Mouse (Mus musculus) brain, adult 2 months (tissue): ENCODE data around the gene Tmco1.

Experiments
- DNase-seq: peaks from one replicate; pipeline ENCODE4 v3.0.0; 2011; ENCODE audit warnings: low read depth, low spot score

The Tmco1 gene

DNA sequence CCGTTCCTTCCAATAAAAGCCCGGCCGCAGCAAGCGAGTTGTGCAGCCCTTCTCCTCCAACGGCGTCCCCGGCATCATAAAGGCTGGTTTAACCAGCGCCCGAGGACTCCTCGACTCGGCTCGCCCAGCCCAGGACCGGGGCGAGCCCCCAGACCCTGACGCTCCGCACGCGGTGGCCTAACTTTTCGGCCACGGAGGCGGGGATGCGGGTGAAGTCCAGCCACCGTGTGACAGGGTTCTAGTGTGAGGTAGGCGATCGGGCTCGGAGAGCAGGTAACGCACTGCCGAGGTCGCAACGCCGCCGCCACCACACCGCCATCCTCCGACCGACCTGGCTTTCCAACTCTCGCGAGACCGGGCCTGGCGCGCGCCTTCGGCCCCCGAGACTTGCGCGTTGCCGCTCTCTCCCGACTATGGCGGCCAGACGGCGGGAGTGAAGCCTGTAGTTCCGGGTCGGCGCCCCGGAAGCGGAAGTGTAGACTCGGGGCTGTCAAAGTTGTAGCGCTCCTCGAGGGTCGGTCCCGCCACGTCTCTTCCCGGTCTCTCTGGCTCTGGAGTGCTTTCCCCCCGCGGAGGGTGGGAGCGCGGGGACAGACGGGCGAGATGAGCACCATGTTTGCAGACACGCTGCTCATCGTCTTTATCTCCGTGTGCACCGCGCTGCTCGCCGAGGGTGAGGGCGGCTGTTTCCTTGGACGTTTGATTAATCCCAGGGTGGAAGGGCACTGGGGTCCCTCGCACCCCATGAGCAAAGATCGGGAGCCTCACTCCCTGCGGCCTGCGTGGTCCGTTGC lies at the start of gene Tmco1:
Tmco1 (plus strand) TSS at position 118 of the 794 bp plus-strand sequence.
- peak; percentile 97 for DNase-seq

DNA sequence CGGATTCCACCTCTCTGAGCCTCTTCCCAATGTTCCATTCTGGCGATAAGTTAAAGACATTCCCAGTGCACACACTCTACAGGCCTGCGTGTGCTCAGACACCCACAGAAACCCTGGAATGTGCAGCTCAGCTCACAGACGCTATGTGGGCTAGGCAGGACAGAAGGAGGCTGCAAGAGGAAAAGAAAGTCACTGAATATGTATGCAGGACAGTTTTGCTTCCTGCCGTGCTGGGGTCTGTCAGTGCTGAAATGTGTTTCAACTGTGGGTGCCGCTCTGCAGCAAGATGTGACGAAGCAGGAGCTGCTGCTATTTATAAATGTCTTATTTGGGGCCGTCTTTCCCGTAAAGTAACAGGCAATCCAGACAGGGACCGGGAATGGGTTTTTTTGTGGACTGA lies 48.5 kb upstream of the Tmco1 start:
- peak; percentile 94 for DNase-seq

DNA sequence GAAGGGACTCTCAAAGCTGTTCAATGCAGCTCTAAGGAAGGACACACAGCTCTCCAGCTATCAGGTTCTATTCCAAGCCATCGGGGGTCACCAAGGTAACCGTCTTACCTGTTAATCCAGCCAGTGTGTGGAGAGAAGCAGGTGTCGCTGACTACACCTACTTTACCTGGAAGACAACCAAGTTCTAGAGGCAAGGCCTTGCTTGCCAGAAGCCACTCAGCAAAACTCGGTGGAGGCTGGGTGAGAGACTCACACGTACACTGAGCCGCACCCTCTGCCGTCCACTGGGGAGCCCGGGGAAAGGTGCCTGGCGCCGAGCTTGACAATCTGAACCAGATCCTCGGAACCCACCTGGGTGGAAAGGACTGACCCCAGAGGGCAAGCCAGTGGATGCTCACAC lies 46.4 kb upstream of the Tmco1 start:
- no peak for DNase-seq

DNA sequence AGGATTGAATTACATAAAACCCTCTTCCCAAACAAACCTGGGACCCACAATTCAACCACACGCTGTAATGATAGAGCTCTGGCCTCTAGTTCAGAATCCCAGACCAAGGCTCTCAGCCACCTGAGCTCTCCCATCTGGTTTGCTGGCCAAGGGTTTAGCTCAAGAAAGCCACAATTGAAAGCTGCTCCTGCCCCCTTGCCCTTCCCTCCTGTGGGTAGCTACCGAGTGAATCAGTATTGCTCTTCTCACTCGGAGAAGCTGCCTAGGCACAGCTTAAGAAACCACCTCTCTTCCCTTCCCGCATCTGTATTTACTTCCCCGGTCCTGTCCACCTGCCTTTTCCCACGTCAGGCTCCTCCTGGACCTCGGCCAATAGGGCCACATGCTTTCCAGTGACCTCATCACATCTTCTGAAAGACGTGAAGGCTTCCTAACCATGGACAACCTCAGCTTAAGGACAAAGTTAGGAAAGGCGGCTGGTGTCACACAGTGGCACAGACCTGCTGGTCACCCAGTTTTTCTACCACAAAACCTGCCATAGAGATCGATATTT lies 45.6 kb upstream of the Tmco1 start:
- DNase-seq: no peak

DNA sequence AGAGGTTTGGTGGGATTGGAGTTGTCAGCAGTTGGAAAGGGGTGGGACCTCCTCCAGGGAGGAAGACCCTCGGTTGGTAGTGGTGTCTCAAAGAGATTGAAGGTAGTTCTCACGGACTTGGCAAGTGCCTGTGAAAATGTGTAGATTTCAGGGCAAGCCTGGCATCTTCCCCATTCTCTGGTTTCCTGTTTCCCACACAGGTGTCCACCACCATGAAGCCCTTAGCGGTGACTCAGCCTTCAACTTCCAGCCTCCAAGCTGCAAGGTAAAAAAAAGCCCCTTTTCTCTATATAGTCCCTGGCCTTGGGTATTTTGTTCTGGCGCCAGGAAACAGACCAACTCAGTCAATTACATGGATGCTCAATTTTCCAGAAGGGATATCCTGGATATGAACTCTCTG lies 42.8 kb upstream of the Tmco1 start:
- peak; percentile 68 for DNase-seq

DNA sequence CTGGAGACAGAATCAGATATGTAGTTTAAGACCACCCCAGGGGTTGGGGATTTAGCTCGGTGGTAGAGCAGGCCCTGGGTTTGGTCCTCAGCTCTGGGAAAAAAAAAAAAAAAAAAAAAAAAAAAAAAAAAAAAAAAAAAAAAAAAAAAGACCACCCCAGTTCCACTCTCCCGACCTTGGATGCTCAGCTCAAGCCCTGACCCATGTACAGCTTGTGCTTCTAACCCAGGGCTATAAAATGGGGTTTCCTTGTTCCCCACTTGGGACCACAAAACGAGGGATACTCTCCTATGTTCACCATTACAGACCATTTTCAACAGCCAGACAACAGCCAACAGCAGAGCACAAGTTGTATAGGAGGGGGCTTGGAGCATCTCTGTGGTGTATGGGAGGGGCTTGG lies 41.5 kb upstream of the Tmco1 start:
- no peak for DNase-seq

DNA sequence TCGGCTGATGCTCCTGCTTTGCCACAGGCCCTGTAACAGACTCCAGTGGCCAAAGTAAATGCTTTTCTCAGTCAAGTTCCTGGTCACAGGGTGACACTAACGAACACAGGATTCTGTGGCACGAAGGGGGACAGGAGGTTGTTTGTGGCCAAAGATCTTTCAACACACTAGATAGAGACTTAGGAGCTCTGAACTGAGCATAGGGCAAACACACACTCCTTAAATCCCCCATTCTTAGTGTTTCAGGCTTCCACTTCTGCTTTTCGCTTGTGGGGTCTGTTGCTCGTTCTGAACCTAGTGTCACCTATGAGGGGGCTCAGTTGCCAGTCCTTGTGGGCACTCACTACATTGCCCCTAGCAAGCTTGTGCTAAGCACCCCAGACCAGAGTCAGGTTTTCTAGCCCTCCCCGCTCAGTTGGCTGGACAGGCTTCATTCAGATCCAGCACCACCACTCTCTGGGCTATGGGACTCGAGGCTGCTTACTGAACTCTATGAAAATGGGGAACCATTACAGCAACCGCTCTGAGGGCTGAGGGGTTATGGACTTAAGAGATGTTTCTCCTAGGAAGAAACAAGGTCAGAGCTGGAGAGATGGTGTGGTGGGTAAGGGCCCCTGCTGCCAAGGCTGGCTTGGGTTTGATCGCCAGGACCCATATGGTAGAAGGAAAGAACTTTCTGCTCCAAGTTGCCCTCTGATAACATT lies 39.7 kb upstream of the Tmco1 start:
- no peak for DNase-seq

DNA sequence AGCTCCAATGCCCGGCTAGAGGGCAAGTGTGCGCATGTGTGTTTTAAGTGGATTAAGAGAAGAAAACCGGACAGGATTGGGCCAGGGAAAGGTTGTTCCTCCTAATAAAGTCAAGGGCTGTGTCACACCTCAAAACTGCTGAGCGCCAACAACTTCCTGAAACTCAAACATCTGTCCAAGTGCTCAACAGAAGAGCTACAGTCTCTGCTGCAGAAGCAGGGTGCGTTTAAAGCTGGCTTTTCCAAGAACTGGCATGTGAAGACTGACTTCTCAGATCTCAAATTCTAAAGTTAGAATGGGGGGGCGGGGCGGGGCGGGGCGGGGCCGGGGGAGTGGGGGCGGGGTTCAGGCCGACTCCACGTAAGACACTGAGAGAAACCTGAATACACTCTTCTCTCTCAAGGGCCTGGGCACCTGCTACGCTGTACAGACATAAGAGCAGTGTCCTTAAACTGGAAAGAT lies 38.8 kb upstream of the Tmco1 start:
- no peak for DNase-seq

DNA sequence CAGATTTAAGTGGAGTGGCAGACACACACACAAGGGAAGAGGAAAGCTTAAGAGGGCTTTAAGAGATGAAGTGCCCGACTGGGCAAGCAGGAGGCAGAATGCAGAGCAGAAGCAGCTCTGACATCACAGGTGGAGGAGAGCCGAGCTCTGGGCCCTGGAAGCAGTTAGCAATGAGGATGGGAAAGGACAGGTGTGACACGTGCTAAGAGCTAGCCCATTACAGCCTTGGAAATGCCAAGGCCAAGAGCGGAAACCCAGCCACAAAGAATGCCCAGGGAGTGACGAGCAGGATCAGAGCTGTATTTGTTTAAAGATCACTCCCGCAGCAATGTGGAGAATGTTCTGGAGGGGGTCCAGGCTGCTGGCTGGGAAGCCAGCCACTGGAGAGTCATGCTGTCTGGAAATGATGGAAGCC lies 38.3 kb upstream of the Tmco1 start:
- peak; percentile 88 for DNase-seq

DNA sequence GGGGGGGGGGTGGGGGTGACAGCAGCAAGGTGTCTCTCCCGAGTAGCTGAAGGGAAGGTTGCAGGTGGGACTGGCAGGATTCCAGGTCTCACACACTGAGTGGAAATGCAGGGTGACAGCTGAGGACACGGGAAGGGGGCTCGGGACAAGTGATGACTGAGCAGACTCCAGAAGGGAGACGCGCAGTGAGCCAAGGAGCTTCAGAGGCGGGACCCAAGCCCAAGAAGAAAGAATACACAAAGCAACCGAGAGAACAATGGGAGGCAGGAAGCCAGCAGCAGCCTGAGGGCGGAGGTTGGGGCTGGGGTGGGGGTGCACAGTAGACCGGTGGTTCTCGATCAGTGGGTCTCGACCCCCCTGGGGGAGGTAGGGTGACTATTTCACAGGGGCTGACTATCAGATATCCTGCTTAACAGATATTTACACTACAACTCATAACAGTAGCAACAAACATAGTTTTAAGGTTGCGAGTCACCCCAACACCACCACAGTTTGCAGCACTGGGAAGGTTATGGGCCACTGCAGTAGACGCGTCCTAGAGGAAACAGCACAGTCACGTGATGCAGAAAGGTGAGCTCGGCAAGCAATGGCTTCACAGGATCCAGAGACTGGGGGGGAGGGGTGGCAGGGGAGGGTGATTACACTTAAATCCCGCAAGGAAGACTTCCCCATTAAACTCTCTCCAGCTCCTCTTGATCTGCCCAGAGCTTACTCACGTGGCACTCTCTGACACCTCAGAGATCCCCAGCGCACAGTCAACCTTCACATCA lies 37.7 kb upstream of the Tmco1 start:
- no peak for DNase-seq

DNA sequence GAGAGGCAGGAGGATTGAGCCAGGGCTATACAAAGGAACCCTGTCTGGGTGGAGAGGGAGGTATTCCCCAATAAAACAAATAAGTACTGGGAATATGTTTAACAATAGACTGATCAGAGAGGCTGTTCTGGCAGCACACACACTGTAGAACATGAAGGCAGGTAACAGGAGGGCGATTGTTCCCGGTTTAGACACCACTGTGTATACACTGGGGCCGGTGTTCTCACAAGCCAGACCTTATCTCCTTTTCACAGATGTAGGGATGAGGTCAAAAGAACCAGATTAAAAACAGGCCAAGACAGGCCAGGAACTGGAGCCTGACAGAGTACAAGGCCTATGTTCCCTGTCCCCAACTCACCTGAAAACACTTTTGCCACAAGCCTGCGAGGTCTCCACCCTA lies 36.9 kb upstream of the Tmco1 start:
- DNase-seq: no peak

DNA sequence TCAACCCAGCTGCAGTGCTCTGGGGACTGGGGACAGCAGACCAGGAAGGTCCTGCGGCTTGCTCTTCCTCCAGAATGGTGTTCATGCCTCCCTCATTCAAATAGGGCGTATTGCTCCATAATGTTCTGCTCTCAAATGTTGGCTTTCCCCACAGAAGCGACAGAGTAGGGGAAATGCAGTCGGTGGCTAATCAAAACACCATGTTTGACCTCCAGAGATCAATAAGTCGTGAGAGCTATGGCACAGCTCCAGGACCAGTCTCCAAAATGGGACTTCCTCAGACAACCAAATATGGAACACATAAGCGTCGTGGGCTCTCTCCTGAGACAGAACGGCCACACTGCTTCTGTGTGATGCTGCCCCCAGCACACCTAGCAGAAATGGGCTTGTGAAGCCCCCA lies 36.3 kb upstream of the Tmco1 start:
- no peak for DNase-seq

DNA sequence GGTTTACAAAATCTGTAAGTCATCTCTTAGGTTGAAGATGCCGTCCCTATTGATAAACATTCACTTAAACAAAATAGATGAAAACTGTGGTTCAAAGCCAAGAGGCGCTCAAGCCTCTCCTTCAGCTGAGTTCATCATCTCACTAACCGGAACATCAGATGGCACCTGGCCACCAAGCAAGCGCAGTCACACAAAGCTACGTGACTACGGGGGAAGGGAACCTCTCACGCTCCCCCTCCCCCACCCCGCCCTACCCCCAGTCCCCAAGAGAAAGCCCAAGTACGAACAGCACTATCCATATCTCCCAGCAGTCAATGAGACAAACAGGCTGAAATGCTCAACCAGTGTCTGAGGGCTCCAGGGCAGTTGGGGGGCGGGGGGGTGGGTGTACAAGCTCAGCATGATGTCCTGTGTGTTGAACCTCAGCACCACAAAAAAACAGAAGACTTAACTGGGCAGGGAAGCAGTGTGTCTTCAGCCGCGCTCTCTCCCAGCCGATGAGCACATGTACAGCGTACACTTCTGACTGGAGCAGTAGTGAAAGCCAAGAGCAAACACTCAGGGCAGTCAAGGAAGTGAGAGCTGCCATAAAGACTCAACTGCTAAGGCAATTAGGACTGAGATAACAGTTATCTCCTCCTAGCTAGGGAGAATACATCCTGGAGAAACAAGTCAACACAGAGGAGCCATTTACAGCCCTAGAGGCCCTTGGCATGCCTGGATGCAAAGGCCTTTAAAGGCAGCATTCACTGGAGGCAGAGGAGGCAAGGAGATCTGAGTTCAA lies 34.6 kb upstream of the Tmco1 start:
- DNase-seq: no peak

DNA sequence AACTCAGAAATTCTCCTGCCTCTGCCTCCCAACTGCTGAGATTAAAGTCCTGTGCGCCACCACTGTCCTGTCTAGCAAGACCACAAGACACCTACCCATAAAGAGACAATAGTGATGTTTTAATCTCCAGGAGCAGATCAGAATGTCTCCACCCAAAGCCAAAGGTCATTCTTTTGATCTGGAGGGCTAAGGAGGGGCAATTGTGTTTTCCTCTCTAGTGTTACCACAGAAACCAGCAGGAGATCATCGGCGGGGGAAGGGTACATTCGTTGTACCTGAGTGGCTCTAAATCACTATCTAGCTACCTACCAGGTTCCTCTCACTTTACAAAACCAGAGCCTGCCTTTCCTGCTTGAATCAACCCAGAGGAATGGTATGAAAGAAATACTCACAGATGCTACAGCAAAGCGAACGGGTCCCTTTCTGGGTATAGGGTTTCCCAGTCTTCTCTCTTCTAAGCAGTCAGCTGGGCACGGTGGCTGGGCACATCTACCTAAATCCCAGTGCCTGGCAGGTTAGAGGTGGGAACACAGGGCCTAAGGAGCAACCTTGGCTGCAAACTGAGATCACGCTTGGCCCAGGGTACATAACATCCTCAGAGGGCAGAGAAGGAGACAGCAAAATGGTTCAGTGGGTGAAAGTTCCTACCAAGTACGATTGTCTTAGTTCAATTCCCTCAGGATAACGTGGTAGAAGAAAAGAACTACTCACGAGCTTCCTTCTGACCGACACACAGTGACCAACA lies 33.4 kb upstream of the Tmco1 start:
- DNase-seq: no peak

DNA sequence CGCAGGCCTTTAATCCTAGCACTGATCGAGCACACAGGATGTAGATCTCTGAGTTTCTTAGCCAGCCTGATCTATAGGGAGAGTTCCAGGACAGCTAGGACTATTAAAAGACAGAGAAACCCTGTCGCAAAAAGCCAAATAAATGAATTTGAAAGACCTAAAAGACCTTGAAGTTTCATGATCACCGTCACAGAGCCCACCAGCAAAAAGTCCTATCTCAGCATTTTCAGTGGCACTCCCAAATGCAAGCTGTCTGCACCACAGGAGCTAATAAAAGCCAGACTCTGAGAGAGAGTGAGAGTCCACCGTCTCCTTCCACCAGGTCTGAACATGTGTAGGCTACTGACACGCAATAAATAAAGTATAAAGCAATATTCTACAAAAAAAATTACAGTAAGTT lies 29.8 kb upstream of the Tmco1 start:
- DNase-seq: no peak

DNA sequence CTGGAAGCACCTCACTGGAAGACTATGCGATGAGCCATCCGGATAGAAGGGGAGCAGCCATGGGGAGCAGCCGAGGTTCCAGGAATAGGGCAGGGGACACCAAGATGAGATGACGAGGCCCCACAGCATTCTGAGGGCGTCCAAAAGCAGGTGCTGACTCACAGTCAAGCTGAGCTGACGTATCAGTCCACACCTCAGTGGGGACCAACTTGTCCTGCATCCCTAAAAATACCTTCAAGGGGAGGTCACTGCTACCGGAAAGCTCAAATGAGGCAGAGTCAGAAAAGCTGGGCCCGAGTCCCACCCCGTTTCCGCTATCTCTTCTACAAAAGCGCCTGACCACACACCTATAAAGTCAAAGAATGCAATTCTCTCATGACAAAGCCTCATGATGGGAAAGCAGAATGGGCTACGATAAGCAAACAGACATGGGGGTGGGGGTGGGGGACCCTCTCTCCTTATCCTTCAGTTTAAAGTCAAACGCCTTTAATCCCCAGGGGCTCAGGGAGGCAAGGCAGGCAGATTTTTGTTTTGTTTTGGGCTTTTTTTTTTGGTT lies 28.9 kb upstream of the Tmco1 start:
- DNase-seq: peak; percentile 67

DNA sequence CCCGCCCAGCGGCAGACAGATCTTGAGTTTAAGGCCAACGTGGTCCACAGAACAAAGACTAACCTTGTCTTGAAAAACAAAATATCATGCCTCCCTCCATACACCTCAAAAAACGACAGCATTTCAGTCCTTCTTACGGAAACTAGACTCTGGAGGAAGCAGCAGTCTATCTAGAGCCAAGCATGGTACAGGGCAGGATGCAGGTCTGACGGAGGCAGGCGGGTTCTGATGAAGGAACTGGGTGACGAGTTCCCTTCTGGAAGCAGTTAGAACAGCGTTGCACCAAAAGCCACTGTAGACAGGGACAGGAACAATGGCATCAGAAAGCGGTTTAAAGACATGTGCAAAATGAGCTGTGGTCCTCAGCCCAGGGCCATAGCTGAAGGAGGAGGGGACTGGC lies 28.1 kb upstream of the Tmco1 start:
- DNase-seq: no peak

DNA sequence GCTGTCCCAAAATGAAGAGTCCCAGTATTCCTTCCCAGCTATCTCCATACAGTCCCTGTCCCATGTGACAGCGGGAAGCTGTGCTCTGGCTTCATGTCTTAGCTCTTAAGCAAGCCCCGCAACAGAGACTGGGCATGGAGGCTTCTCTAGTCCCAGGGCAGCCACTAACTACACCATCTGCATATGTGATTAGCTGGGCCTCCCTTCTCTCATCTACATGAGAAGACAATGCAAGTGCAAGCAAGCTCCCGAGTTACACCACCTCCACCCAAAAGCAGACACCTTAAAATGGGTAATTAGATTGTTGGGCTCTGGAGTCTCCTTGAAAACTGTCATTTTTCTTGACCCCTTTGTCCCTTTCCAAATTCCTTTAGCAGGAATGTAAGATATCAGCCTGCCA lies 26.1 kb upstream of the Tmco1 start:
- no peak for DNase-seq

DNA sequence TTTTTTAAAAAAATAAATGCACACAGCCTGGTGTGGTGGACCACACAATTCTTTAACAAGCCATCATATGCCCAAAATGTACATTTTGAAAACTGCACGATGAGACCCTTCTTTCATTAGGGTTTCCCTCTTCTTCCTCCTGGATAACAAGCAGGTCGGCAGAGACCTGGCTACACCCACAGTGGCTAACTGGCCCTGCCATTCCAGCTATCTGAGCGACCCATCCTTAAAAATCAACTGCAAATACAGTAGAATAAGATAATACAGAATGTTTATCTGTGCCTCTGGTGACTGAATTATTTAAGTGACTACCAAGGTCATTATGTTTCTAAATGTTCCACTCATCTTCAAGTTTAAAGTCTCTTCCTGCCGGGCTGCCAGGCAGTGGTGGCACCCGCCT lies 25.4 kb upstream of the Tmco1 start:
- DNase-seq: no peak
